Mouse (Mus musculus) testis, postnatal 10 days (tissue): Measurements from ENCODE around the gene Adgrf3.
"Not testable (repeated sequence)": the region's sequence is repeated elsewhere in the genome, so short reads cannot be mapped to it uniquely, and the experiment has no call there.

Experiments used
- DNase-seq: peaks from one replicate; pipeline ENCODE4 v3.0.0; 2021; ENCODE audit warnings: low spot score

The Adgrf3 gene

GRCm38 (mm10) chr5:30205493-30205892 lies at the start of gene Adgrf3:
Gene Adgrf3, minus strand, starts transcription at chr5:30205722.
- DNase-seq, result no peak

DNA sequence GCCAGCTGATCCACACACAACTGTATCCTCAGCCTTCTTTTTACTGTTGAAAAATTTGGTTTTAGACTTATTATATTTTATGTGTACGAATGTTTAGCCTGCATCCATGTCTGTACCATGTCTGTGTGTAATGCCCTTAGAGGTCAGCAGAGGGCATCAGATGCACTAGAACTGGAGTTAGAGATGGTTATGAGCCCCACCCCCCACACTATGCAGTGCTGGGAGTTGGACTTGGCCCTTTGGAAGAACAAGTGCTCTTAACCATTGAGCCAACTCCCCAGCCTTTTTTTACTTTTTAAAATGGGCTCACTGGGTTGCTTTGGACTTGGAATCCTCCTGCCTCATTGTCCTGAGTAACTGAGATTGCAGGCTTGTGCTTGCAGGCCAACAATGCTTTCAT lies 42.1 kb upstream of the Adgrf3 start:
- peak; percentile 40 for DNase-seq

GRCm38 (mm10) chr5:30245861-30246416 lies 40.4 kb upstream of the Adgrf3 start:
- peak; percentile 25 for DNase-seq

DNA sequence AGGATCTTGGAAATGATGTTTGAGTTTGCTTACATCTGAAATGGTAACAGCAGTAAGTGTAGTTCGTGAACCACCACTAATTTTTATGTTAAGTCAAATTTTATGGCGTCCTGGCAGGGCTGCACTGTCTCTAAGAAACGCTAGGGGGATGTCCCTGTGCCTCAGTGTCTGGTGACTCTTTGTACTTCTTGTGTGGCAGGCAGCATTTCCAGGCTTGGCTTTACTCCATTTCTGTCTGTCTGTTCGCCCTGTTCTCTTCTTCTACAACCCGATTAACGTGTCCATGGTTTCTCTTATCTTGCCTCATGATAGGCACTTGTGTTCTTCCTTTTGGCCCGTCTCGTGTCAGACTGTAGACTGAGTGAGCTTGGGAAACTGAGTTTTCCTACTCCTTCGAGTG lies 38.2 kb upstream of the Adgrf3 start:
- DNase-seq, result peak; percentile 43

- peak; percentile 24 for DNase-seq
Observed at GRCm38 (mm10) chr5:30242410-30242809, 36.9 kb upstream of the Adgrf3 start.

DNA sequence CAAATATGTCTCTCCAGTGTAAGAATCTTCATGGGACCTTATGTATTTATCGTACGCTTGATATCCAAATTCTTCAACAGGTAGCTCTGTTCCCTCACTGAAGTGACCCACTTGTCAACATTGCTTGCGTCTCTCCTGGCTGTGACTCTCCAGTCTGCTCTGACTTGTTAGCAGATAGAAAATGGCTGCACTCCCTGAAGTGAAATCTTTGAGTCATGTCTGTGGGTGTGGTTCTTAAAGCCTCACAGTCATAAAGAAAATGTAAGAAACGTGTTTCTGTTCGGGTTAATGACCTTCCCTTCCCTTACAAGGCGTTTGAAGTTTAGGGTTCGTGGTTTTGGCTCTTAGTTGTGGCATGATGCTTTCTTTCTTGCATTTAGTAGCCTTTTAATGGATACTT lies 35.0 kb upstream of the Adgrf3 start:
- DNase-seq, result no peak

DNA sequence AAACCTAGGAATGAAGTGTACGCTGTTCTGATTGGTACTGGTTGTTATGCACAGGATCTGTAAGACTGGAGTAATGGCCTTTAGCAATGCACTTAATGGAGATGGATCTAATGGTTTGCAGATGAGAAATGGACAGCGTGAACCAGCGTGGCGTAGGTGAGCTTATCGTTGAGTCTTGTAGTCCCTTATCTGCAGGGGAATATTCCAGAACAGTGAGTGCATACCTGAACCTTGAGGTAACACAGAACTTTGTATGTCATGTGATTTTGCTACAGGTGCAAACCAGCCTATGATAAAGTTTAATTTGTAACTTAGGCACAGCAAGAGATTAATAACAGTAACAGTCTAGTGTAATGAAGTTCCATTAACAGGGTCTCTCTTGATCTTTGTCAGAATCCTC lies 33.0 kb upstream of the Adgrf3 start:
- DNase-seq, result no peak

- DNase-seq, result no peak
Observed at GRCm38 (mm10) chr5:30235641-30236126, 30.2 kb upstream of the Adgrf3 start.

GRCm38 (mm10) chr5:30233979-30234378 lies 28.5 kb upstream of the Adgrf3 start:
- no peak for DNase-seq

- DNase-seq, result no peak
Observed at GRCm38 (mm10) chr5:30233042-30233441, 27.5 kb upstream of the Adgrf3 start.

GRCm38 (mm10) chr5:30232271-30232971 lies 26.9 kb upstream of the Adgrf3 start, which contains the start of gene Selenoi:
Gene Selenoi, plus strand, starts transcription at chr5:30232581.
- DNase-seq, result peak; percentile 99

- DNase-seq, result no peak
Observed at GRCm38 (mm10) chr5:30231891-30232270, 26.4 kb upstream of the Adgrf3 start.

GRCm38 (mm10) chr5:30230901-30231300 lies 25.4 kb upstream of the Adgrf3 start:
- no peak for DNase-seq

GRCm38 (mm10) chr5:30222681-30223080 lies 17.2 kb upstream of the Adgrf3 start:
- no peak for DNase-seq

DNA sequence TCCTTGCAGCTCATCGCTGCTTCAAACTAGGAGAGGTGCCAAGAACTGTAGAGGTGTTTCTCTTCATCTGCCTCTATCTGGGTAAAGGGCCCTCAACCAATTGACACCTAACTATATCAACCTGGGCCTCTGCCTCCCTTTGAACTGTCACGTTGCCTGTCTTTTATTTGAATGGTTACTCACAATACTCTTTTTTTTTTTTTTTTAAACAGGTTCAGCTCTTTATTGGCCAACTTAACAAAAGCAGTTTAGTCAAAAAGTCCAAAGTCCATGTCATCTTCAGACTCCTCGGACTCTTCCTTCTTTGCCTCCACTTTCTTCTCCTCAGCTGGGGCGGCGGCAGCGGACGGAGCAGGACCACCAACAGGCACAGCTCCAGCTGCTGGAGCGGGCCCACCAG lies 15.1 kb upstream of the Adgrf3 start:
- DNase-seq, result no peak

DNA sequence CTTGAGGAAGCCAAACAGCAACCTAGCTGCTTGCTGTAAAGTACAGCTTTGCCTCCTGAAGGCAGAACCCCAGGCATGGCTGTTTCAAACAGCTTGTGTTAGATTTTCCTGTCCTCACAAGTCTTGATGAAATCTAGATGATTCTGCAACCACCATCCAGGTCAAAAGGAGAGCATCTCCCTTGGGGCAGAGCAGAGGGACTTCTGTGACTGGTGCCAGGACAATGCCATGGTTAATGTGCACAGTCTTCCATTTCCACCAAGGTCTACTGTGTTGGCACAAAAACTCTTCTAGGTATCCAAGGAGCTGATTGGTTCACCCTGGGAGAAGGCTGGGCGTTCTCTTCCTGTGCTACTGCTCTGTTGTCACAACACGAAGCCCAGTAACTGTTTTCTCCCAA lies 14.2 kb upstream of the Adgrf3 start:
- DNase-seq, result no peak

DNA sequence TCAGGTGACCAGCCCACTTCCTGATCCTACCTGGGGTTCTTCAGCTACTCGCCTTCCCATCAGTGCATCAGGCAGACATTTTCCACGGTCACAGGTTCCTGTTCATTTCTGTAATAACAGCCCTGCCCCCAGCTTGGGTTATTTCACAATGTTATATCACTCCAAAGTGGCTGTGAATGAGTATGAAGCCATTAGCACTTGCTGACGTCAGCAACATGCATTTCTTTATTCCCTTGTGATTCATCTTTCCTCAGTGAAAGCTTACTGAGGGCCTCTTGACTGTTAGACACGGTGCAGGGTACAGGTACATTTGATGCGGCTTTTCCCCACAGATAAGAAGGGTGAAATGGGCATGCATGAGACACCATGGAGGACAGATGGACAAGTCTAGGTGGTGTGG lies 10.4 kb upstream of the Adgrf3 start:
- DNase-seq, result no peak

DNA sequence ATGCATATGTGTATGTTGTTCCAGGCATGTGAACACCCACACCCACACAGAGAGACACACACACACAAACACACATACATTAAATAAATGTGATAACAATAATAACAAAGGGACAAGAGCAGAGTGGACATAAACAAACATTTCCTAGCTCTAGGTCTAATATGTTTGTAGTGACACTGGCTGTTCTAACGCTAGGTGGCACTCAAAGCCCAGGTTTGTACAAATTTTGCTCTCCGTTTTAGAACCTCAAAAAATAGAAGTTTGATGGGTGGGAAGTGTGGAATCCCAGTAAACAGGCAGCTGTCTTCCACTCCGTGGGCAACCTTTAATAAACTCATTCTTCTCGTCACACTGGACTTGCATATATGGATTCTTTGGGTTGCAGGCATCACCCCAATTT lies 9.4 kb upstream of the Adgrf3 start:
- peak; percentile 80 for DNase-seq

- not testable (repeated sequence) for DNase-seq
Observed at GRCm38 (mm10) chr5:30210758-30211157, 5.2 kb upstream of the Adgrf3 start.

GRCm38 (mm10) chr5:30207276-30207675 lies 1.8 kb upstream of the Adgrf3 start:
- DNase-seq, result no peak

GRCm38 (mm10) chr5:30205034-30205433 lies 488 bp downstream of the Adgrf3 start:
- DNase-seq, result no peak

DNA sequence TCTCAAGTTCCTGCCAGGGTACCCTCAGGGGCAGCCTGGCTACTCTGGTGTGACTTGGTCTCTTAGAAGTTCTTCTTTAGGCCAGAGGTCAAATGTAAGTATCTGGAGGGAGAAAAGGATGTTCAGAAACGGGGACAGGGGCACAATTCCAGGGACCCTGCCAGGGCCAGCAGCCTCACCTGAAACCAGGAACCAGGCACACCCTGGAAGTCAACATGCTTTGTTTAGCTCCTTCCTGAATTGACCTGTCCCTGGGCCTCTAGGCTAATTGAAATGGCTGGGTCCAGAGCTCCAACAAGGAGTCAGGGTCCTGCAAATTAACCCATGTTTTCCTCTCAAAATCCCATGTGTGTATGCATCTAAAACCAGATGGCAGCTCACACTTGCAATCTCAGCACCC lies 1.1 kb downstream of the Adgrf3 start:
- no peak for DNase-seq

DNA sequence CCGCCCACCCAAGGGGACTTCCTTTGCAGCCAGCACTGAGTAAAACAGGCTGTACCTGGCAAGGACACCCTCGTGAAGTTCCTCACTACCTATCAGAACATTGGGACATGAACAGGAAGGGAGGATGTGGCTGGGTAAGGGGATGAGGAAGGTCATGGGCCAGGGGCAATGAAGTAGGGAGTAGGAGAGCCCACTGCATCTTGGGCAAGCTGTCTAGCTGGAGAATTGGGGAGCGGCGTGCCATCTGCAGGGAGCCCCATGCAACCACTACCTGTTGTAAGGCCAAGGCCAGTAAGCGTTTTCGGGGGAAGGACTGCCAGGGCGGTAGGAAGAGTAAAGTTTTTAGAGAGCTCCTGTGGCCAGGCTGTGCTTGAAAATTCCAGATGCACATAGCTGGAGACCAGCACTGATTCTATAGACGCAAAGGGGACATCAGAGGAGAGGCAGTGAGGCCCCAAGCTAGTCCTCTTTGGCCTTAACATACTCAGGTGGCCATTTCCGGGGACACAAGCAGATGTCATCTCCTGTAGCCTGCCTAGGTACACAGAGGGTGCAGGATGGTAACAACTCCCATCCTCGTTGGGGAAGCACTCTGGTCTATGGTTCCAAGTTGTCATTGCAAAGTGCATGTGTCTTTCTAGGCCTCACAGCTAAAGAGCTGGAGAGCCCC lies 2.2 kb downstream of the Adgrf3 start:
- no peak for DNase-seq
